Comparison of ENCODE assay signal across 9 mouse cellular contexts in the genomic region with DNA sequence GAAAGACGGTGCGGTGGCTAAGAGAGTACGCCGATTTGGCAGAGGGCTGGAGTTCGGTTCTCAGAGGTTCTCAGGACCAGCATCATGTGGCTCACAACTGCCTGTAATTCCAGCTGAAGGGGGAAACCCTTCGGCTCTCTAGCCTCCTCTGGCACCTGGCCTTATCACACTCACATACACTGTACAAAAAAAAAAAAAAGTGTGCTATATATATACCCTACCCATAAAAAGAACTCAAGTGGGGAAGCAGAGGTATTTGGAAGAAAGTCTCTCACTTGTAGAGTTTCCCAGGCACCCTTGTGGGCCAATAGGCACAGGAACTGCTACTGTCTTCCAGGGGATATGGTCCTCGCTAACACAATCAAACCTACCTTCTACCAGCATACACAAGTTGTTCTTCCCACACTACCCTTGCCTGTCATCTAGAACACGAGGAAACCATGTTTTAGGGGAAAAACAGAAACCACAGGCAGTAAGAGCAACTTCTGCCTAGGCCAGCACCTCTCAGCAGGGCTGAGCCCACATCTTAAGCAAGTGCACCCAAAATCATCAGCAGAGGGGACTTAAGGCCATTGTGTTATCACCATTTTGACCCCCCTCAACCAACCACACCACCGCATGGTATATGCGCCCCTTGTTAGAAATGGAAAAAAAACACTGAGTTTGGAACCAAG. TPM values are rescaled to one million over a fixed set of nuclear protein-coding genes. Genes with fewer than 3 reads are reported as not detected.
DNase-seq lines count a peak whose midpoint lies in the region; ATAC-seq and TF ChIP-seq lines count a peak whose summit lies in the region.
"Had no signal": no experiment of that assay in that cellular context is flagged by ENCODE, and none has a peak within 500 bp of the region (broad histone marks: within the 10 kb centered on the region; RNA-seq: fewer than 3 reads in every experiment).

No protein-coding gene starts in this region.

- H3K4me2 ChIP-seq in heart, embryonic 12.5 days, result peak overlapping the region; percentile 58
- H3K4me2 ChIP-seq in myocyte (ENCODE audit: low read depth), result peak overlapping the region; percentile 92
- no peak overlapping the region for H3K4me2 ChIP-seq in midbrain, embryonic 16.5 days (ENCODE audit: low read length)
- H3K4me2 ChIP-seq: hindbrain, embryonic 12.5 days had no signal

- ATAC-seq in heart, embryonic 12.5 days (ENCODE audit: insufficient number of reproducible peaks, low FRiP score), result no peak
- no peak for ATAC-seq in megakaryocyte, adult 5-6 weeks (ENCODE audit: poor library complexity, severe bottlenecking)
- ATAC-seq in midbrain, embryonic 16.5 days, result no peak

- no peaks in the 10 kb centered on the region for H3K9me3 ChIP-seq in heart, embryonic 12.5 days (replicated peaks)
- no peaks in the 10 kb centered on the region for H3K9me3 ChIP-seq in megakaryocyte, embryonic 14.5 days
- no peaks in the 10 kb centered on the region for H3K9me3 ChIP-seq in midbrain, embryonic 16.5 days (replicated peaks; ENCODE audit: control insufficient read depth, low read length, poor library complexity, severe bottlenecking)
- H3K9me3 ChIP-seq: hindbrain, embryonic 12.5 days had no signal

- peak overlapping the region; percentile 62 for H3K9ac ChIP-seq in heart, embryonic 12.5 days
- no peak overlapping the region for H3K9ac ChIP-seq in midbrain, embryonic 16.5 days (ENCODE audit: low read depth, low read length)
- H3K9ac ChIP-seq: hindbrain, embryonic 12.5 days had no signal

- 33% methylated on average over 10 of the region's 10 CpGs for WGBS in heart, embryonic 12.5 days
- WGBS in midbrain, embryonic 16.5 days, result 81% methylated on average over 10 of the region's 10 CpGs

- no peak overlapping the region for H3ac ChIP-seq in myocyte (ENCODE audit: control insufficient read depth, insufficient read length)

- peaks cover 93% of the 10 kb centered on the region for H3K79me2 ChIP-seq in myocyte (ENCODE audit: control insufficient read depth, insufficient read depth)

- no peak for DNase-seq in heart, adult 8-10 months (ENCODE audit: low spot score)
- DNase-seq in induced T-regulatory cell, adult 2 months (ENCODE audit: low read depth), result peak; percentile 77
- no peak for DNase-seq in left cerebral cortex, postnatal 4 days

- peak overlapping the region; percentile 90 for H3K27ac ChIP-seq in heart, embryonic 12.5 days (ENCODE audit: poor library complexity, severe bottlenecking)
- H3K27ac ChIP-seq in midbrain, embryonic 16.5 days (ENCODE audit: low read length), result no peak overlapping the region
- H3K27ac ChIP-seq: hindbrain, embryonic 12.5 days had no signal

- 0 out of 2 replicates have a peak overlapping the region, but pooled peaks have one; percentile 4 for H3K4me3 ChIP-seq in heart, embryonic 12.5 days
- H3K4me3 ChIP-seq in megakaryocyte, embryonic 14.5 days (replicated peaks), result peak overlapping the region; percentile 99
- H3K4me3 ChIP-seq in myocyte, result peak overlapping the region; percentile 94
- no peak overlapping the region for H3K4me3 ChIP-seq in midbrain, embryonic 16.5 days (ENCODE audit: low read depth, low read length)
- H3K4me3 ChIP-seq: hindbrain, embryonic 12.5 days had no signal

- H3K27me3 ChIP-seq in heart, embryonic 12.5 days (replicated peaks), result no peaks in the 10 kb centered on the region
- no peaks in the 10 kb centered on the region for H3K27me3 ChIP-seq in megakaryocyte, embryonic 14.5 days (replicated peaks)
- no peaks in the 10 kb centered on the region for H3K27me3 ChIP-seq in myocyte (ENCODE audit: control insufficient read depth, insufficient read depth, insufficient read length)
- H3K27me3 ChIP-seq in midbrain, embryonic 16.5 days (ENCODE audit: control insufficient read depth, insufficient read depth, low read depth, low read length), result no peaks in the 10 kb centered on the region
- H3K27me3 ChIP-seq: hindbrain, embryonic 12.5 days had no signal

- H3K36me3 ChIP-seq in heart, embryonic 12.5 days, result peaks cover 2% of the 10 kb centered on the region
- peaks cover 86% of the 10 kb centered on the region for H3K36me3 ChIP-seq in megakaryocyte, embryonic 14.5 days (replicated peaks; ENCODE audit: low read length)
- H3K36me3 ChIP-seq in myocyte (ENCODE audit: control insufficient read depth, insufficient read depth), result peaks cover 12% of the 10 kb centered on the region
- no peaks in the 10 kb centered on the region for H3K36me3 ChIP-seq in midbrain, embryonic 16.5 days (ENCODE audit: control insufficient read depth, insufficient read depth, low read length)
- H3K36me3 ChIP-seq: hindbrain, embryonic 12.5 days had no signal

- intact Hi-C loops in left cerebral cortex, postnatal 4 days (cut with DNase I), result no loop called here

- TF ChIP-seq POLR2A in myocyte (IDR thresholded peaks at IDR 0.05; ENCODE audit: insufficient read length, low read depth), result no peak

- H3K4me1 ChIP-seq in heart, embryonic 12.5 days (replicated peaks), result peaks cover 80% of the 10 kb centered on the region
- peaks cover 63% of the 10 kb centered on the region for H3K4me1 ChIP-seq in megakaryocyte, embryonic 14.5 days
- H3K4me1 ChIP-seq in midbrain, embryonic 16.5 days (ENCODE audit: control insufficient read depth, insufficient read depth, low read length), result peaks cover 22% of the 10 kb centered on the region

TF ChIP-seq in myocyte, 11 proteins besides CTCF, POLR2A, EP300 and RAD21:
- no peak for TF ChIP-seq CEBPB (IDR thresholded peaks at IDR 0.05; ENCODE audit: insufficient read depth, poor library complexity, severe bottlenecking)
- no peak for TF ChIP-seq E2F4 (IDR thresholded peaks at IDR 0.05; ENCODE audit: insufficient read depth)
- TF ChIP-seq USF1 (IDR thresholded peaks at IDR 0.05; ENCODE audit: low read depth), result no peak
- TF ChIP-seq TCF3 (IDR thresholded peaks at IDR 0.05; ENCODE audit: insufficient read length, low read depth), result no peak
- peak; percentile 8 for TF ChIP-seq POLR2AphosphoS2 (IDR thresholded peaks at IDR 0.05; ENCODE audit: insufficient read length, low read depth)

RNA-seq across cellular contexts. Expression of gene Myh9, which starts 4.4 kb away (rescaled TPM):
- 41.9 and 42.0 TPM in 2 replicates for polyA plus RNA-seq in heart, embryonic 12.5 days (2016; fragmentation: Nextera tagmentation; extraction: Ambion mirVana)
- total RNA-seq in heart, adult 8-10 months (2022), result 100 to 1,000 TPM in 1 of 4 experiments, 10 to 100 TPM in 3; 72.5 to 127 (median 97.2) TPM
- 1,439 and 1,641 TPM in 2 replicates for polyA plus RNA-seq in megakaryocyte, embryonic 14.5 days (2012; ENCODE audit: insufficient read depth, low replicate concordance)
- total RNA-seq in megakaryocyte, adult 5-6 weeks (2015), result 464 and 549 TPM in 2 replicates
- total RNA-seq in megakaryocyte, adult 5-6 weeks (2017), result 759 and 878 TPM in 2 replicates
- polyA plus RNA-seq in myocyte (2012; fragmentation: generic; extraction: Trizol), result 466 TPM
- 9.5 and 11.2 TPM in 2 replicates for polyA plus RNA-seq in midbrain, embryonic 16.5 days (2015; fragmentation: Nextera tagmentation; extraction: Ambion mirVana)
- 10 to 100 TPM; 59.5 to 63.4 TPM for total RNA-seq in left cerebral cortex, postnatal 4 days (2021)

Comparison
In these comparisons a context has a peak if more than half of its experiments do, and no peak if none do; other contexts are left out.
1. RNA of gene Myh9, which starts 4.4 kb away (polyA plus RNA-seq): 1,439 to 1,641 TPM in megakaryocyte, embryonic 14.5 days and 466 TPM in myocyte (single experiment); 41.9 to 42.0 TPM in heart, embryonic 12.5 days and 9.5 to 11.2 TPM in midbrain, embryonic 16.5 days; every median in the first group is over 10 times any median in the second.